Mouse (Mus musculus) liver, embryonic 13.5 days (tissue): ENCODE measurements around the gene Ppt1. TPM values are rescaled to one million over a fixed set of nuclear protein-coding genes. Genes with fewer than 3 reads are reported as not detected.

ENCODE experiments used
- polyA plus RNA-seq: library from polyadenylated mRNA; unstranded; fragments of >200 nt; fragmentation: Nextera tagmentation; extraction: Ambion mirVana; gene quantifications from 2 replicates; pipeline ENCODE4 v1.2.1, GENCODE M21; 2015

Ppt1 gene
- polyA plus RNA-seq, 1 experiment from 2014 or later, result 20.8 TPM

Other genes with a start within 250 kb of the Ppt1 start
- not detected in 2 replicates for gene 9530002B09Rik, start 147.0 kb upstream of the Ppt1 start, polyA plus RNA-seq
- gene Cap1, start 49.8 kb downstream of the Ppt1 start, polyA plus RNA-seq, result 29.1 and 35.8 TPM in 2 replicates
- gene Mfsd2a, start 124.9 kb downstream of the Ppt1 start, polyA plus RNA-seq, result 0.09 and 0.22 TPM in 2 replicates
- gene Mycl, start 159.4 kb downstream of the Ppt1 start, polyA plus RNA-seq, result 0.70 and 0.74 TPM in 2 replicates
- gene Trit1, start 180.4 kb downstream of the Ppt1 start, polyA plus RNA-seq, result 7.2 TPM in 2 replicates